Mouse (Mus musculus) lung, postnatal 4 days (tissue): Measurements from ENCODE around the gene Dmwd.
A peak's percentile ranks its signal among the peaks of the same experiment; 100 is the strongest.

Experiments
- DNase-seq, 2 experiments: peaks; one replicate each; pipeline ENCODE4 v3.0.0; 2021

Gene Dmwd

GRCm38 (mm10) chr7:19095751-19096110 is 19.7 kb downstream of the Dmwd start:
- peak; percentile 76 to 87 for DNase-seq

GRCm38 (mm10) chr7:19096421-19096976 is 20.5 kb downstream of the Dmwd start:
- peak in 1 of 2 experiments; percentile 5 for DNase-seq

GRCm38 (mm10) chr7:19097217-19097616 is 21.2 kb downstream of the Dmwd start:
- peak in 1 of 2 experiments; percentile 3 for DNase-seq

- DNase-seq = peak in 1 of 2 experiments; percentile 3
Observed at GRCm38 (mm10) chr7:19097863-19098262, 21.8 kb downstream of the Dmwd start.

- no peak for DNase-seq
Observed at GRCm38 (mm10) chr7:19098811-19099210, 22.8 kb downstream of the Dmwd start.

- DNase-seq = no peak
Observed at GRCm38 (mm10) chr7:19100290-19100689, 24.3 kb downstream of the Dmwd start.

GRCm38 (mm10) chr7:19103741-19104140 is 27.7 kb downstream of the Dmwd start:
- no peak for DNase-seq

GRCm38 (mm10) chr7:19104486-19104885 is 28.5 kb downstream of the Dmwd start:
- no peak for DNase-seq

GRCm38 (mm10) chr7:19107436-19107835 is 31.4 kb downstream of the Dmwd start:
- DNase-seq = no peak

GRCm38 (mm10) chr7:19109565-19109964 is 33.5 kb downstream of the Dmwd start:
- DNase-seq = no peak

GRCm38 (mm10) chr7:19118028-19118771 is 42.2 kb downstream of the Dmwd start, which contains the start of gene Gm4969:
Gene Gm4969 (minus strand): TSS chr7:19118368.
- DNase-seq = peak; percentile 59 to 78

- DNase-seq = no peak
Observed at GRCm38 (mm10) chr7:19119083-19119482, 43.1 kb downstream of the Dmwd start.

- DNase-seq = peak; percentile 94 to 96
Observed at GRCm38 (mm10) chr7:19119631-19120429, 43.8 kb downstream of the Dmwd start, which contains the start of gene Fbxo46. Gene Fbxo46 (plus strand): TSS chr7:19119859.

- no peak for DNase-seq
Observed at GRCm38 (mm10) chr7:19121686-19122085, 45.7 kb downstream of the Dmwd start.

- no peak for DNase-seq
Observed at GRCm38 (mm10) chr7:19124713-19125112, 48.7 kb downstream of the Dmwd start.

GRCm38 (mm10) chr7:19127744-19128143 is 51.7 kb downstream of the Dmwd start:
- no peak for DNase-seq

- DNase-seq = no peak
Observed at GRCm38 (mm10) chr7:19129396-19129795, 53.4 kb downstream of the Dmwd start.

- no peak for DNase-seq
Observed at GRCm38 (mm10) chr7:19130657-19131056, 54.6 kb downstream of the Dmwd start.

GRCm38 (mm10) chr7:19131324-19131848 is 55.4 kb downstream of the Dmwd start:
- DNase-seq = peak; percentile 98 to 99
